Mouse (Mus musculus) erythroblast, embryonic 14.5 days (primary cell): Measurements from ENCODE around the gene Tlr12. TPM values are rescaled to one million over a fixed set of nuclear protein-coding genes. Genes with fewer than 3 reads are reported as not detected.
"Not testable (repeated sequence)": the region's sequence is repeated elsewhere in the genome, so short reads cannot be mapped to it uniquely, and the experiment has no call there.

Source experiments
- H3K27me3 ChIP-seq: 2 replicates; pipeline ENCODE4 v1.6.1; 2012; ENCODE audit warnings: inconsistent platforms; ENCODE audit not compliant: control insufficient read depth
- H3K36me3 ChIP-seq: 2 replicates; pipeline ENCODE4 v1.6.1; 2012; ENCODE audit warnings: mild to moderate bottlenecking, inconsistent platforms; ENCODE audit not compliant: control insufficient read depth
- H3K4me1 ChIP-seq: 2 replicates; pipeline ENCODE4 v1.6.1; 2012; ENCODE audit warnings: inconsistent platforms; ENCODE audit not compliant: control insufficient read depth
- H3K4me3 ChIP-seq: replicated peaks from 2 replicates; pipeline ENCODE3; 2012; ENCODE audit warnings: moderate library complexity, mild to moderate bottlenecking, inconsistent platforms
- H3K9me3 ChIP-seq: 2 replicates; pipeline ENCODE4 v1.6.1; 2012; ENCODE audit warnings: low read length, inconsistent platforms, mixed read lengths; ENCODE audit not compliant: control insufficient read depth
- GATA1 ChIP-seq: IDR thresholded peaks from 2 replicates; pipeline ENCODE4 v1.6.1; 2012; ENCODE audit warnings: low read length, inconsistent platforms, mixed read lengths
- TAL1 ChIP-seq: IDR thresholded peaks from 3 replicates; pipeline ENCODE4 v1.6.1; 2012; ENCODE audit warnings: low read length, inconsistent platforms, mixed read lengths
- polyA plus RNA-seq: library from polyadenylated mRNA; stranded (reverse); fragments of >175 nt; gene quantifications from 2 replicates; pipeline ENCODE4 v1.2.3, GENCODE M21; 2012

Gene Tlr12
- polyA plus RNA-seq, 1 experiment, result 0.01 TPM

GRCm38 (mm10) chr4:128621109-128621508 lies 2.7 kb upstream of the Tlr12 start:
- Histone ChIP-seq H3K9me3 (peaks cover 10% of the 10 kb centered on the region), H3K36me3 (no peaks in the 10 kb centered on the region)
- TF ChIP-seq TAL1, result no peak
- TF ChIP-seq GATA1, result no peak

DNA sequence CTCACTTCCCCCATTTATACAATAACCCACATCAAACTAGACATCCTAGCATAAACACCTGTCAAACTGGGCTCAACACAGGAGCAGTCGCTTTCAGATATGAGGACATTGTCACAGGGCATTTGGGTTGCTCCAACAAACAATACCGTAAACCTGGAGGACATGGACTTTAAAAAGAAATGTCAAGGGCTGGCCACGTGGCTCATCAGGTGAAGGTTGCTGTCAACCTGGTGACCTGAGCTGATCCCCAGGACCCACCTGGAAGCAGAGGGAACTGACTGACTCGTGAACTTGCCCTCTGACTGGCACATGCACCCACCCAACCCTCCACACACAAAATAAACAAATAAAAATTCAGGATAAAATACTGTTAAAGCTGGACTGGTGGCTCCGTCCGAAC lies 2.2 kb upstream of the Tlr12 start:
- H3K9me3 ChIP-seq, result peaks cover 10% of the 10 kb centered on the region
- H3K4me1 ChIP-seq, result peaks cover 9% of the 10 kb centered on the region
- H3K36me3 ChIP-seq, result no peaks in the 10 kb centered on the region
- H3K27me3 ChIP-seq, result peaks cover 39% of the 10 kb centered on the region
- H3K4me3 ChIP-seq, result no peak overlapping the region
- TF ChIP-seq GATA1 (no peak), TAL1 (no peak)

More at GRCm38 (mm10) chr4:128621109-128621508, 2.7 kb upstream of the Tlr12 start:
- Histone ChIP-seq H3K4me1 (peaks cover 9% of the 10 kb centered on the region), H3K4me3 (no peak overlapping the region), H3K27me3 (peaks cover 34% of the 10 kb centered on the region)

DNA sequence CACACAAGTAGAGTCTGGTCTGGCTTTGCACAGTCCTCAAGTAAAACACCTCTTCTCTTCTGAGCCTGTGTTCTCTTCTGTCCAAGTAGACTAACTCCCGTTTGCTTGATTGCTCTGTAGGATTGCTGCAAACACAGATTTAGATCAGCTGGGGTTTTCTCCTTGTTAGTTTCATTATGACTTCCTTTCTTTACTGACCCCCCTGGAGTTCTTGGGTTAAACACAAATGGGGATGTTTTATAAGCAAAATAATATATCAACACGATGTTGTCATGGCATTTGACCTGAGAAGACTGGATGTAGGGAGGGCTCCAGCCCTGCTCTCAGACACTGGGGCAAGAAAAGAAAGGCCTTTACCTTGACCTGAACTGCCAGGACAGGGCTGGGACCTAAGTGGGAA lies 544 bp upstream of the Tlr12 start:
- TF ChIP-seq TAL1 (no peak), GATA1 (no peak)
- H3K4me3 ChIP-seq, result no peak overlapping the region
- peaks cover 10% of the 10 kb centered on the region for H3K9me3 ChIP-seq
- peaks cover 9% of the 10 kb centered on the region for H3K4me1 ChIP-seq
- H3K36me3 ChIP-seq, result no peaks in the 10 kb centered on the region
- H3K27me3 ChIP-seq, result peaks cover 42% of the 10 kb centered on the region

DNA sequence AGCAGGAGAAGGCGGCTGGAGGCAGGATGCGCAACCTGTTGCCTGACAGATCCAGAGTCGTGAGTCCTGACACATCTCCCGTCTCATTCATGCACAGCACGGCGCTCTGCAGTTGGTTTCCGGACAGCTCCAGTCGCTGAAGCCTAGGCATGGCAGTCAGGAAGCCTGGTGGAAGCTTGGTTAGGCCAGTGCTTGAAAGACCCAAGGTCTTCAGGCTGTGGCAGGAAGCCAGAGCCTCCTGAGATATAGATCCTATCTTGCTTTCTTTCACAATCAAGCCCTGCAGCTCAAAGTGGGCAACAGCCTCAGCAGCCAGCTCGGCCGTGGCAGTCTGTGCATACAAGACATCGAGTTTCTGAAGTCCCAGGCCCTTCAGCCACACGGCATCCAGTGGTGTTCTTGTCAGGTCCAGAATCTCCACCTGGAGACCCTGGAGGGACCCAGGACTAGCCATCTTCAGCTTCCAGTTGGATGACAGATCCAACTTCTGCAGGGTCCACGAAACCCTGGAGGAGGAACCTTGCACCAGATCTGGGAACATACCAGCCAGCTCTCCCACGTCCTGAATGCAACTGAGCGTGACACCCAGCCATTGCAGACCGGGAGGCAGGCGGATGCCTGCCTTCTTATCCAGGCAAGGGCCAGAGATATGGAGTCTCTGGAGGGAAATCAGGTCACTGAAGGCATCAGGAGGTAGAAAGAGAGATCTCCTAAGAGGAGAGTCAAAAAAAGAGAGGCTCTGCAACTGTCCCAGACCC lies 877 bp downstream of the Tlr12 start:
- Histone ChIP-seq H3K4me1 (peaks cover 9% of the 10 kb centered on the region), H3K9me3 (no peaks in the 10 kb centered on the region), H3K36me3 (no peaks in the 10 kb centered on the region), H3K27me3 (peaks cover 42% of the 10 kb centered on the region), H3K4me3 (no peak overlapping the region)
- TF ChIP-seq TAL1 (no peak), GATA1 (no peak)

- no peaks in the 10 kb centered on the region for H3K36me3 ChIP-seq
- H3K27me3 ChIP-seq, result peaks cover 42% of the 10 kb centered on the region
- H3K4me3 ChIP-seq, result no peak overlapping the region
- H3K4me1 ChIP-seq, result peaks cover 12% of the 10 kb centered on the region
- no peaks in the 10 kb centered on the region for H3K9me3 ChIP-seq
- TF ChIP-seq GATA1 (no peak), TAL1 (no peak)
These were observed 2.7 kb downstream of the Tlr12 start for GRCm38 (mm10) chr4:128615761-128616160.

- H3K4me3 ChIP-seq, result no peak overlapping the region
- TF ChIP-seq TAL1 (no peak), GATA1 (no peak)
- H3K9me3 ChIP-seq, result no peaks in the 10 kb centered on the region
- peaks cover 30% of the 10 kb centered on the region for H3K27me3 ChIP-seq
- H3K36me3 ChIP-seq, result no peaks in the 10 kb centered on the region
- H3K4me1 ChIP-seq, result peaks cover 30% of the 10 kb centered on the region
These were observed 5.1 kb downstream of the Tlr12 start for GRCm38 (mm10) chr4:128613326-128613725.

GRCm38 (mm10) chr4:128611726-128612125 lies 6.7 kb downstream of the Tlr12 start:
- not testable (repeated sequence) for H3K4me3 ChIP-seq, H3K36me3 ChIP-seq, H3K9me3 ChIP-seq
- H3K27me3 ChIP-seq, result peaks cover 14% of the 10 kb centered on the region
- peaks cover 32% of the 10 kb centered on the region for H3K4me1 ChIP-seq

GRCm38 (mm10) chr4:128610706-128611105 lies 7.7 kb downstream of the Tlr12 start:
- Histone ChIP-seq H3K4me1 (peaks cover 35% of the 10 kb centered on the region), H3K36me3 (no peaks in the 10 kb centered on the region), H3K9me3 (no peaks in the 10 kb centered on the region), H3K4me3 (peak overlapping the region; percentile 81), H3K27me3 (peaks cover 4% of the 10 kb centered on the region)
- TF ChIP-seq GATA1 (no peak), TAL1 (no peak)

DNA sequence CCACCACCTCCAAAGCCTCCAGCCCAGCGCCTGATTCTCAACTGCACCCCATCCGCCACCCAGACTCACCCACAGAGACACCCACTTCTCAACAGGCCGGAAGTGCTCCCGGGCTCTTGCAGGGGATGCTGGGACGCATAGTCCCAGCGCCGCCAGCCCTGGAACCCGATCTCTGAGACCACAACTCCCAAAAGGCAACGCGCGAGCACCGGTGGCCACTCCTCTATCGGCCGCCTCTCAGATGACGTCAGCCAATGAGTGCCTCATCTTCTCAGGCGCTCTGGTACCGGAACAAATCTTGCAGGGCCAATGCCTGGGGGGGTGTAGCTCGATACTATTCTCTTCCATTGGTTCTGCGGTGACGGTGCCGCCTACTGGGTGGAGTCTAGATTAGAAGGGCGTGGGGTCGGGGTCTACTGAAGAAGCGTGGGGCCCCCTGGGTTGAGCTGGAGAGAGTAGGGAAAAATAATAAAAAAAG lies 8.5 kb downstream of the Tlr12 start, which contains the start of gene Zscan20:
Gene Zscan20 (minus strand): TSS at position 174 of the 478 bp plus-strand sequence.
- TF ChIP-seq GATA1, result peak; percentile 6; the same call in 1 of the 2 replicates
- no peak for TF ChIP-seq TAL1
- Histone ChIP-seq H3K9me3 (no peaks in the 10 kb centered on the region), H3K36me3 (no peaks in the 10 kb centered on the region), H3K4me3 (peak within 1 kb of the TSS; percentile 81), H3K4me1 (peaks cover 35% of the 10 kb centered on the region), H3K27me3 (no peaks in the 10 kb centered on the region)
